Mouse (Mus musculus) forebrain, embryonic 10.5 days (tissue): Measurements from ENCODE around the gene Gtf2f2. TPM values are rescaled to one million over a fixed set of nuclear protein-coding genes. Genes with fewer than 3 reads are reported as not detected.
"Not testable (repeated sequence)": the region's sequence is repeated elsewhere in the genome, so short reads cannot be mapped to it uniquely, and the experiment has no call there.

Experiments used
- DNase-seq: peaks from one replicate; pipeline ENCODE4 v3.0.0-alpha.2; 2017; ENCODE audit warnings: low spot score; ENCODE audit errors: extremely low spot score
- H3K27ac ChIP-seq: fragments of 300-500 bp; sonication (generic); 2 replicates; pipeline ENCODE4 v1.5.1; 2016; ENCODE audit warnings: mild to moderate bottlenecking
- H3K27me3 ChIP-seq: fragments of 300-500 bp; sonication (generic); 2 replicates; pipeline ENCODE4 v1.6.1; 2016; ENCODE audit warnings: mild to moderate bottlenecking; ENCODE audit not compliant: poor library complexity, severe bottlenecking
- H3K36me3 ChIP-seq: fragments of 300-500 bp; sonication (generic); replicated peaks from 2 replicates; pipeline ENCODE4 v1.6.1; 2016; ENCODE audit warnings: mild to moderate bottlenecking, moderate library complexity
- H3K4me1 ChIP-seq: fragments of 300-500 bp; sonication (generic); 2 replicates; pipeline ENCODE4 v1.6.1; 2016
- H3K4me3 ChIP-seq: fragments of 300-500 bp; sonication (generic); 2 replicates; pipeline ENCODE4 v1.5.1; 2016; ENCODE audit warnings: mild to moderate bottlenecking, moderate library complexity
- H3K9me3 ChIP-seq: fragments of 300-500 bp; sonication (generic); 2 replicates; pipeline ENCODE4 v1.6.1; 2016; ENCODE audit warnings: mild to moderate bottlenecking, moderate library complexity
- WGBS: fragments of 180-500 bp; shearing (Covaris S2); methylation state at CpG from one replicate; pipeline ENCODE4 v1.1.7; 2016; 5-methylcytosine and 5-hydroxymethylcytosine counted together
- polyA plus RNA-seq: library from polyadenylated mRNA; unstranded; fragments of >200 nt; fragmentation: Nextera tagmentation; extraction: Ambion mirVana; gene quantifications from 2 replicates; pipeline ENCODE4 v1.2.1, GENCODE M21; 2016

Gtf2f2 gene
- polyA plus RNA-seq, 1 experiment from 2014 or later, result 57.3 TPM

- DNase-seq, result no peak
- H3K4me3 ChIP-seq, result peak overlapping the region; percentile 40; the same call in 1 of the 2 replicates
- H3K27ac ChIP-seq, result peak overlapping the region; percentile 36; the same call in 1 of the 2 replicates
- H3K4me1 ChIP-seq, result peaks cover 19% of the 10 kb centered on the region
- H3K36me3 ChIP-seq, result no peaks in the 10 kb centered on the region
- peaks cover 4% of the 10 kb centered on the region; the same call in 1 of the 2 replicates for H3K9me3 ChIP-seq
- WGBS, result 79% methylated on average over 14 of the region's 14 CpGs
- no peaks in the 10 kb centered on the region; the same call in 1 of the 2 replicates for H3K27me3 ChIP-seq
Observed at GRCm38 (mm10) chr14:75869769-75870363, 140.8 kb downstream of the Gtf2f2 start.

GRCm38 (mm10) chr14:75868028-75868427 is 142.6 kb downstream of the Gtf2f2 start:
- not testable (repeated sequence) for H3K27me3 ChIP-seq, DNase-seq, H3K9me3 ChIP-seq, H3K4me3 ChIP-seq, H3K36me3 ChIP-seq, H3K27ac ChIP-seq
- WGBS, result 66% methylated on average over 3 of the region's 3 CpGs
- peaks cover 32% of the 10 kb centered on the region for H3K4me1 ChIP-seq

GRCm38 (mm10) chr14:75866706-75867333 is 143.8 kb downstream of the Gtf2f2 start:
- Histone ChIP-seq H3K27ac (no peak overlapping the region), H3K36me3 (no peaks in the 10 kb centered on the region), H3K9me3 (peaks cover 7% of the 10 kb centered on the region; the same call in 1 of the 2 replicates), H3K4me3 (no peak overlapping the region), H3K27me3 (no peaks in the 10 kb centered on the region; the same call in 1 of the 2 replicates), H3K4me1 (peaks cover 33% of the 10 kb centered on the region)
- 82% methylated on average over 9 of the region's 9 CpGs for WGBS
- no peak for DNase-seq

GRCm38 (mm10) chr14:75863549-75864409 is 146.9 kb downstream of the Gtf2f2 start:
- Histone ChIP-seq H3K36me3 (no peaks in the 10 kb centered on the region), H3K4me1 (peaks cover 18% of the 10 kb centered on the region), H3K27ac (peak overlapping the region; percentile 74), H3K27me3 (no peaks in the 10 kb centered on the region; the same call in 1 of the 2 replicates), H3K9me3 (0 out of 2 replicates have a peak, but pooled peaks cover 4% of the 10 kb centered on the region), H3K4me3 (no peak overlapping the region)
- WGBS, result 15% methylated on average over 7 of the region's 7 CpGs
- peak; percentile 55 for DNase-seq

- H3K36me3 ChIP-seq, result no peaks in the 10 kb centered on the region
- 0 out of 2 replicates have a peak, but pooled peaks cover 4% of the 10 kb centered on the region for H3K9me3 ChIP-seq
- H3K4me3 ChIP-seq, result no peak overlapping the region
- 93% methylated on average over 6 of the region's 6 CpGs for WGBS
- H3K27me3 ChIP-seq, result no peaks in the 10 kb centered on the region; the same call in 1 of the 2 replicates
- no peak overlapping the region for H3K27ac ChIP-seq
- H3K4me1 ChIP-seq, result peaks cover 14% of the 10 kb centered on the region
- no peak for DNase-seq
Observed at GRCm38 (mm10) chr14:75862701-75863100, 148.0 kb downstream of the Gtf2f2 start.

GRCm38 (mm10) chr14:75859619-75860018 is 151.0 kb downstream of the Gtf2f2 start:
- no peak for DNase-seq
- 79% methylated on average over 2 of the region's 2 CpGs for WGBS

GRCm38 (mm10) chr14:75858181-75858580 is 152.5 kb downstream of the Gtf2f2 start:
- peaks cover 6% of the 10 kb centered on the region; the same call in 1 of the 2 replicates for H3K4me1 ChIP-seq
- no peak for DNase-seq
- WGBS, result 87% methylated on average over 2 of the region's 2 CpGs
- peaks cover 13% of the 10 kb centered on the region for H3K36me3 ChIP-seq
- H3K4me3 ChIP-seq, result no peak overlapping the region
- H3K27ac ChIP-seq, result no peak overlapping the region
- 0 out of 2 replicates have a peak, but pooled peaks cover 4% of the 10 kb centered on the region for H3K9me3 ChIP-seq
- no peaks in the 10 kb centered on the region for H3K27me3 ChIP-seq

More at GRCm38 (mm10) chr14:75859619-75860018, 151.0 kb downstream of the Gtf2f2 start:
- Histone ChIP-seq H3K9me3 (0 out of 2 replicates have a peak, but pooled peaks cover 4% of the 10 kb centered on the region), H3K27ac (no peak overlapping the region), H3K27me3 (no peaks in the 10 kb centered on the region), H3K36me3 (no peaks in the 10 kb centered on the region), H3K4me1 (peaks cover 17% of the 10 kb centered on the region), H3K4me3 (no peak overlapping the region)

- no peaks in the 10 kb centered on the region for H3K9me3 ChIP-seq
- peaks cover 39% of the 10 kb centered on the region for H3K36me3 ChIP-seq
- H3K4me1 ChIP-seq, result peaks cover 9% of the 10 kb centered on the region
- no peak overlapping the region for H3K4me3 ChIP-seq
- 69% methylated on average over 17 of the region's 17 CpGs for WGBS
- H3K27ac ChIP-seq, result no peak overlapping the region
- DNase-seq, result no peak
- no peaks in the 10 kb centered on the region for H3K27me3 ChIP-seq
Observed at GRCm38 (mm10) chr14:75855263-75855992, 155.2 kb downstream of the Gtf2f2 start.

GRCm38 (mm10) chr14:75852016-75852415 is 158.6 kb downstream of the Gtf2f2 start:
- 92% methylated on average over 5 of the region's 5 CpGs for WGBS
- Histone ChIP-seq H3K4me3 (no peak overlapping the region), H3K27me3 (no peaks in the 10 kb centered on the region), H3K9me3 (no peaks in the 10 kb centered on the region), H3K27ac (no peak overlapping the region), H3K4me1 (peaks cover 37% of the 10 kb centered on the region), H3K36me3 (peaks cover 74% of the 10 kb centered on the region)
- no peak for DNase-seq

GRCm38 (mm10) chr14:75850819-75851218 is 159.8 kb downstream of the Gtf2f2 start:
- Histone ChIP-seq H3K4me3 (no peak overlapping the region), H3K9me3 (no peaks in the 10 kb centered on the region), H3K27ac (peak overlapping the region; percentile 53; the same call in 1 of the 2 replicates), H3K36me3 (peaks cover 82% of the 10 kb centered on the region), H3K27me3 (no peaks in the 10 kb centered on the region), H3K4me1 (peaks cover 45% of the 10 kb centered on the region)
- DNase-seq, result peak; percentile 33
- 35% methylated on average over 6 of the region's 6 CpGs for WGBS

GRCm38 (mm10) chr14:75849842-75850568 is 160.7 kb downstream of the Gtf2f2 start:
- DNase-seq, result no peak
- Histone ChIP-seq H3K27me3 (no peaks in the 10 kb centered on the region), H3K27ac (no peak overlapping the region), H3K4me3 (peak overlapping the region; percentile 2; the same call in 1 of the 2 replicates), H3K9me3 (no peaks in the 10 kb centered on the region), H3K36me3 (peaks cover 82% of the 10 kb centered on the region), H3K4me1 (peaks cover 42% of the 10 kb centered on the region)
- WGBS, result 83% methylated on average over 6 of the region's 6 CpGs
